Mouse (Mus musculus): ENCODE results near the gene Lyl1.

Lyl1 gene

GRCm38 (mm10) chr8:84703466-84704249 is 2.4 kb downstream of the Lyl1 start:
- DNase-seq, result peak; percentile 29 to 44

- DNase-seq, result peak; percentile 93 to 94
Measured at GRCm38 (mm10) chr8:84704356-84704755, 3.1 kb downstream of the Lyl1 start.

- DNase-seq, result peak; percentile 66 to 68
Measured at GRCm38 (mm10) chr8:84704867-84705831, 3.9 kb downstream of the Lyl1 start.

DNA sequence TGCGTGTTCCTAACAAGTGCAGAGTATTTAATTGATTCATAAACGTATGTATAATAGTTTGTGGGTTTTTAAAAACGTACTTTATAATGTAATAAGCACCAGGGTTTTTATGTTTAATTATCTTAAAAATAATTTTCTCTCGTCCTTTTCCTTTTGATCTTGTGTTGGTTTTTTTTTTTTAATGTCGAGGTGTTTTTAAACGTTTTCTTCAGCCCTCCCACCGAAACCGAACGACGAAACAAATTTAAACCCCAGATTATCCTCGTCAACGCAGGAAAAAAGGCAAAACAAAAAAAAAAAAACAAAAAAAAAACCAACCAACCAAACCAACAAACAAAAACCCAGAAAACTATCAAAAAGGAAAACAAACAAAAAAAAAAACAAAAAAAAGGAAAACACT is 4.7 kb downstream of the Lyl1 start:
- DNase-seq, result no peak

DNA sequence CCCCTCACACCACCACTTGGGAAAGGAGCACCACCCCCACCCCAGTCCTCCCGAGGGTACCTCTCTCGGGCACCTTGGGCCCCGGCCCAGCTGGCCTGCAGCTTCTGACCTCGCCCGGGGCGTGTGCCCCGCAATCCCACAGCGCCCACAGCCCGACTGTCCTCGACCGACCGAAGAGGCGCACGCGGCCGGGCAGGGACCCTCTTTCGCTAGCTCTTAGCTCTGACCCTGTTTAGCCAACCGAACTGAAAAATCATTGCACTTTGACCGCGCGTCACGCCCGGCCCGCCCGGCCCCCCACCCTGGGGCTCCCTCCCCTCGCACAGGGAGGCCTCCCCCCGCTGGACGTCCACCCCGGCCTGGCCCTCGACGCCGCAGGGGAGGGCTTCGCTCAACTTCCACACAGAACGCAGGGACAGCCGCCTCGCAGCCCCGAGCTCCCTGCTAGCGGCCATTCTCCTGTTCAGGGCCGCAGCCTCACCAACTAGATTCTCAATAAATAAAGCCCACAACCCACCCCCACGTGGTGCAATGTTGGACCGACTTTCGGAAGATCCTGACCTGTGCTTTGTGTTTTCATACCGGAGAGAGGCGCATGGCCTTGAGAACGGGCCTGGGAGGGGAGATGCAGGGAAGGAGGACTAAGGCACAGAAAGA is 5.5 kb downstream of the Lyl1 start:
- DNase-seq, result peak in 1 of 2 experiments; percentile 60

GRCm38 (mm10) chr8:84707267-84707883 is 6.1 kb downstream of the Lyl1 start:
- DNase-seq, result peak; percentile 54 to 62

- DNase-seq, result peak; percentile 40 to 54
Measured at GRCm38 (mm10) chr8:84708071-84708541, 6.8 kb downstream of the Lyl1 start.

DNA sequence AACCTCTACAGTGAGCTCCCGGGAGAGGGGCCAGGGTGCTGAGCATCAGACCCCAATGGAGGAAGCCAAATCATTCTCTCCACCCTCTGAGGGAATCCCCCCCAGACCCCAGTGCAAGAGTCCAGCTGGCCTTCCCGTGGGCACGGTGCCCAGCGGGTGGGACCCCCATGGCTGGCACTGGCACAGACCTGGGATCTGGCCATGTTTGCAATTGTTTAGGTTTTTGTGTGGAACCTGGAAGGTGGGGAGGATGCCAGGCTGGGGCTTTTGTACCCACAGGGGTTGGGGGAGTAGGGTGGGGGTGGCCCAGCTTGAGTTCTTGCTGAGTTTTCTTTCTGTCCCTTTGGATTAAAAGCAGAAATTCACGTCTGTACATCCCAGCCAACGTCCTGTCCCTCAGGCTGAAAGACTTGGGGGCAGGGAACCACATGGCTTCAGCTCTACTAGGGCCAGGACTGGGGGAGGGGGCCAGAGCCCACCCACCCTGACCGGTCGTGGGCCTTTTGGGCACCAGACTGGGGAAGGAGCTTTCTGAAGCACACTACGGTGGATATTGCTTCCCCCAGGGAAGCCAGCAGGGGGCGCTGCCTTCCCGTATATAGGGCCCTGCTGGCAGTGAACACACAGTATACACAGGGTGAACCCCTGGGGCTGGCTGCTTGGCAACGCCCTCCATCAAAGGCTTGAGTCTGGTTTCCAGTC is 7.7 kb downstream of the Lyl1 start:
- DNase-seq, result peak; percentile 95

DNA sequence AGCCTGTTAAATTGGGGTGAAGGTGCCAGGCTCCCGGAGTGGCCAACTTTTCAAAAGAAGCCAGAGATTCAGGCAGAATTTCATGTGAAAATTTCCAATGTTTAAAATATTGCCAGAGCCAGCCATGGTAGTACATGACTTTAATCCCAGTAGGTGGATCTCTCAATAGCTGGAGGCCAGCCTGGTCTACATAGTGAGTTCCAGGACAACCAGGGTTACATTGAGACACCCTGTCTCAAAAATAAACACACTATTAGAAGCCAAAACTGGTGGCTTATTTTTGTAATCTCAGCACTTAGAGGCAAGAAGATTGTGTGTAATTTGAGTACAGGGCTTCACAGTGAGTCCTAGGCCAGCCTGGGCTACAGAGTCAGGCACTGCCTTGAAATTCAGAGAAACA is 8.7 kb downstream of the Lyl1 start:
- no peak for DNase-seq

DNA sequence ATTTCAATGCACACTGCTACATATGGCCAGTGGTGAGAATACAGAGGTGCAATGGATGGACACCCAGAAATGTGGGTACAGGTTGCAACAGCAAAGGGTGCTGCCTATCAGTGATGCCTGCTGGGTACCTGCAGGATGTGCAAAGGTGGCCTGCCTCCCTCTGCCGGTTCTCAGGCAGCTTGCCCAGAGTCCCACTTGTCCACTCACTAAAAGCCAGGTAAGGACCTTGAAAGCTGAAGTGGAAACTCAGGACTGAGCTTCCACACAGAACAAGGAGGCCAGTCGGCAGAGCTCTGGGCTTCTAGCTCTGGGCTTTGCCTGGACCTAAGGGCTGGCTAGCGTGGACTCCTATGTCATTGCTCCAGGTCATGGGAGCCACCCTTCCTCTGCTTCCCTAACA is 10.1 kb downstream of the Lyl1 start:
- no peak for DNase-seq

DNA sequence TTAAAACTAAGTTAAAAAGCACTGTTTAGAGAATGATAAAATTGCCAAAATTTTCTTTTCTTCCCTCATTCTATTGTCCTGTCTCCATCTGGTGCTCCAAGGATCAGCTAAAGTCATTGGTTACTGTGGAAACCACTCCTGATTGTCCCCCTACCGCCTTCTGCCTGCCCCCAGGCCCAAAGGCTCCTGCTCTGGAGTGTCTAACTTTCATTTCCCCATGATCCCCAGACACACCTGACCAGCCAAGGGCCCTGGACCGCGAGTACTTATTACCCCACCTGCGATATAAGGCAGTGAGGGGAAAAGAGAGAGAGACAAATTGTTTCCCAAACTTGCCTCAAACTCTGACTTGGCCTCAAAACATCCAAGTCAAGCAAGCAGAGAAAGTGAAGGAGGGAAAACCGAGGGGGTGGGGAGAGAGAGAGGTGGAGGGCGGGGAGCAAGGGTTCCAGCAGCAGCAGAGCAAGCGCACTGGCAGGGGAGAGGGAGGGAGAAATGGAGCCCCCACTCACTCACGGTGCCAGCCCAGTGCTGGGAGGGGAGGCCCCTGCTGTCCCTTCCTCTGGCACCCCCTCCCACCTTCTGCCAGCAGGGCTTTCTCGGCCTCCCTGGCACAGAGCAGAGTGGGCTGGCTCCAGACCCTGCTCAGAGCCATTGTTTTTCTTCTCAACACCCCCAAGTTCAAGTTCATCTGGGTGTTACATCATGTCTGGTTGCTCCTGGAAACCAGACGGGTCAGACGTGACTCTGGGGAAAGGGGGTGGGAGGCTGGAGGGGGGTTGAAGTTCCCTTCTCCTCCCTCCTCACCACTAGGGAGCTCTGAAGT is 10.9 kb downstream of the Lyl1 start:
- DNase-seq, result peak; percentile 79 to 90

DNA sequence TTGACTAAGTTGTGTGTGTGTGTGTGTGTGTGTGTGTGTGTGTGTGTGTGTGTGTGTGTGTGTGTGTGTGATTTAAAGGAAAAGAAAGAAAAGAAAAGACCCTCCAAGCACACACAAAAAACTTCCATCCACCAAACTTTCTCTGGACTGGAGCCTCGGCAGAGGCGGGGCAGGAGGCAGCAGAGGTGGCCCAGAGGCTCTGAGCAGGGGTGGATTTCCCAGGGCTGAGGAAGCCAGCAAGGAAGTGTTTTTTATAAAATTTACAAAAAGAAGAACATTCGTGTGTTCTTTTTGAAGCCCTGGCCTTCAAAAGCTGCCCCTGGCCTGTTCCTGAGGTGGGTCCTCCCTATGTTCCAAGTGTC is 11.5 kb downstream of the Lyl1 start:
- DNase-seq, result no peak

DNA sequence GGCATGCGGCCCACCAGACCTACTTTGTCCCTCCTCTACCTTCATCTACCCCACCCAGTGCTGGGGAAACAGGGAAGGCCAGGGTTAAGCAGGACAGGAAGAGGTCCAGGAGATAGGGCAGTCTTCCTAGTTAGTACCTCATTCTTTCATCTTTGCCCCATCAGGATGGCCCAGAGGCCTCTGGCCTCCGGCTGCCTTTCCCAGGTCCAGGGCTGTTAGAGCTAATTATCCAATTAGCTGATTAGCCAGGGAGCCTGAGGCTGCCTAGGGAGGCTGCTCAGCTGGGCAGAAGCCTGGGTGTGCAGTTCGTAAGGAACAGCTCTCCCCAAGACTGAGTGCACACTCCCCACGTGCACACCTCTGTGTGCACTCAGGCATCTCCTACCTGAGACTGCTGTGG is 12.1 kb downstream of the Lyl1 start:
- DNase-seq, result no peak

DNA sequence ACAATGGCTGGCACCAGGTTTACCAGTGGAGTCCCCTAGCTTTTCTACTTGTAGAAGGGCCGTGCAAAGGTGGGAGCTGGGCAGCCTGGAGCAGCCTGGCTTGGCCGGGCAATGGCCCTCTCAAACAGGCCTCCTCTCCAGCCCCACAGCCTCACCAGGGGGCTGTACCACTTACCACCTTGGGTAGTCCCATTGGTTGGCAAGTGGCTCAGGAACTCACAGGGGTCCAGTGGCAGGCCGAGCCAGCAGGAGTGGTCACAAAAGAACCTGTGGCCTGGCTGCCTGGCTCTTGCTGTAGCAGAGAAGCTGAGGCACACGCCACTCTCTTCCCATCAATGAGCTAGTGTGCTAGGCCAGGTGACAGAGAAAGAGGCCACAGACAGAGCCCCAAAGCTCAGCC is 12.9 kb downstream of the Lyl1 start:
- DNase-seq, result peak; percentile 52 to 53

- peak; percentile 48 to 65 for DNase-seq
Measured at GRCm38 (mm10) chr8:84715893-84716468, 14.7 kb downstream of the Lyl1 start.

GRCm38 (mm10) chr8:84716790-84717189 is 15.5 kb downstream of the Lyl1 start:
- DNase-seq, result peak; percentile 55 to 59

- no peak for DNase-seq
Measured at GRCm38 (mm10) chr8:84718476-84718875, 17.2 kb downstream of the Lyl1 start.

DNA sequence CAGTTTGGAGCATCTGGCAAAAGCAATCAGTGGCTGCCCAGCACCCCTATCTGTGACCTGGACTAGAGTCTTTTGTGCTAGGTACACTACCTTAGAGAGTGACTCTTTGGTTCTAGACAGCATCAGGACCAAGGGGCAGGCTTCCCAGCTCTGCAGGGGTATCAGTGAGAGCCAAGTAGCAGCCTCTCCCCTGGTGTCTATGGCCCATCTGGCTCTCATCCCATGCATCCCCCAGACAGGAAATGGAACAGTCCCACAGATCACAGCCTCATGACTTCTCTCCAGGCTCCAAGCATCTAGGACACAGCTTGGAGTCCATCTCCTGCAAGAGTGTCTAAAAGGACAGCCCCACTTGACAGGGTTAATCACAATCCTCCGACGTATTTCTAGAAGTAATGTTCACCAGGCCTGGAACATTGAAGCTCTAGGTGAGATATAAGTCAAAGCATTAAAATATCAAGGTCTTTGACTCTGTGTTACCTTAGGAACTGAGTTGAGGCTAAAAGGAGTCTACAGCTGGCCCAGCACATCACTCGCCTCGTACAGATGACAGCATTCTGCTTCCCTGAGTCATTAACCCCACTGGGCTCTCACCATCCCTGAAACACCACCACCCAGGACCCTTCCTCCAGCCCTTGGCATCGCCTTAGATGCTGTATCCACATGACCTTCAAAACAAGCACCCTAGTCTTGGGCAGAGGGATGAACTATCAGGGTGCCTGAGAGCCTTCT is 17.9 kb downstream of the Lyl1 start:
- peak; percentile 65 to 71 for DNase-seq

GRCm38 (mm10) chr8:84722530-84722849 is 21.2 kb downstream of the Lyl1 start:
- no peak for DNase-seq

Data from cerebellum, postnatal 10 days (tissue).